In genomic region chr4:32951035-32951940, GRCm38 (mm10) we compare ENCODE assay signal across 8 mouse cellular contexts. TPM values are rescaled to one million over a fixed set of nuclear protein-coding genes. Genes with fewer than 3 reads are reported as not detected.
A peak's percentile ranks its signal among the peaks of the same experiment; 100 is the strongest.
DNase-seq lines count a peak whose midpoint lies in the region; ATAC-seq lines count a peak whose summit lies in the region.

No protein-coding gene starts in this region.

- ATAC-seq in megakaryocyte, adult 5-6 weeks (ENCODE audit: poor library complexity, severe bottlenecking) = no peak
- ATAC-seq in hindbrain, embryonic 12.5 days (ENCODE audit: low FRiP score) = peak; percentile 59
- peak; percentile 64 for ATAC-seq in midbrain, embryonic 15.5 days (replicated peaks)

- peaks cover 59% of the 10 kb centered on the region for H3K27me3 ChIP-seq in megakaryocyte, embryonic 14.5 days (replicated peaks)
- H3K27me3 ChIP-seq in hindbrain, embryonic 12.5 days = peaks cover 10% of the 10 kb centered on the region; the same call in 1 of the 2 replicates
- no peaks in the 10 kb centered on the region for H3K27me3 ChIP-seq in midbrain, embryonic 15.5 days (replicated peaks)

- peak overlapping the region; percentile 67 for H3K9ac ChIP-seq in hindbrain, embryonic 12.5 days
- peak overlapping the region; percentile 52 for H3K9ac ChIP-seq in midbrain, embryonic 15.5 days

- H3K4me1 ChIP-seq in megakaryocyte, embryonic 14.5 days = peaks cover 25% of the 10 kb centered on the region
- peaks cover 28% of the 10 kb centered on the region for H3K4me1 ChIP-seq in hindbrain, embryonic 12.5 days
- H3K4me1 ChIP-seq in midbrain, embryonic 15.5 days = peaks cover 25% of the 10 kb centered on the region

- H3K4me2 ChIP-seq in hindbrain, embryonic 12.5 days (replicated peaks) = peak overlapping the region; percentile 86
- H3K4me2 ChIP-seq in midbrain, embryonic 15.5 days = peak overlapping the region; percentile 87

- H3K9me3 ChIP-seq in megakaryocyte, embryonic 14.5 days = peaks cover 11% of the 10 kb centered on the region
- H3K9me3 ChIP-seq in hindbrain, embryonic 12.5 days (replicated peaks) = no peaks in the 10 kb centered on the region
- no peaks in the 10 kb centered on the region for H3K9me3 ChIP-seq in midbrain, embryonic 15.5 days

- peak overlapping the region; percentile 92 for H3K4me3 ChIP-seq in megakaryocyte, embryonic 14.5 days (replicated peaks)
- peak overlapping the region; percentile 71 for H3K4me3 ChIP-seq in hindbrain, embryonic 12.5 days
- peak overlapping the region; percentile 77 for H3K4me3 ChIP-seq in midbrain, embryonic 15.5 days

- DNase-seq in cerebellum, postnatal 10 days = peak; percentile 25 to 46
- DNase-seq in urinary bladder, adult 2 months (ENCODE audit: low spot score) = no peak
- DNase-seq in right cerebral cortex, adult 18-20 months = no peak
- no peak for DNase-seq in gastrocnemius, postnatal 10 days

- no peaks in the 10 kb centered on the region for H3K36me3 ChIP-seq in megakaryocyte, embryonic 14.5 days (replicated peaks; ENCODE audit: low read length)
- H3K36me3 ChIP-seq in hindbrain, embryonic 12.5 days = no peaks in the 10 kb centered on the region
- H3K36me3 ChIP-seq in midbrain, embryonic 15.5 days (replicated peaks) = no peaks in the 10 kb centered on the region

- H3K27ac ChIP-seq in hindbrain, embryonic 12.5 days = no peak overlapping the region
- H3K27ac ChIP-seq in midbrain, embryonic 15.5 days = no peak overlapping the region

- 6% methylated on average over 34 of the region's 34 CpGs for WGBS in hindbrain, embryonic 12.5 days
- 4% methylated on average over 34 of the region's 34 CpGs for WGBS in midbrain, embryonic 15.5 days

RNA-seq across cellular contexts. Expression of gene Ankrd6, which starts 0.6 kb away (rescaled TPM):
- polyA plus RNA-seq in megakaryocyte, embryonic 14.5 days (2012; ENCODE audit: insufficient read depth, low replicate concordance) = not detected in 2 replicates
- 0.42 TPM in 1 of 2 replicates, not detected in the other for total RNA-seq in megakaryocyte, adult 5-6 weeks (2015)
- total RNA-seq in megakaryocyte, adult 5-6 weeks (2017) = 0.33 TPM in 1 of 2 replicates, not detected in the other
- 25.7 and 27.5 TPM in 2 replicates for polyA plus RNA-seq in hindbrain, embryonic 12.5 days (2016; fragmentation: Nextera tagmentation; extraction: Ambion mirVana)
- polyA plus RNA-seq in midbrain, embryonic 15.5 days (2015; fragmentation: Nextera tagmentation; extraction: Ambion mirVana) = 32.2 and 32.4 TPM in 2 replicates
- polyA plus RNA-seq in urinary bladder, adult 2 months (2012; rRNA removed) = 0.96 and 1.8 TPM in 2 replicates
- 1 to 10 TPM; 2.9 to 3.5 TPM for total RNA-seq in gastrocnemius, postnatal 10 days (2021)

RNA-seq across cellular contexts. Expression of gene Rragd, which starts 31.5 kb away (rescaled TPM):
- 0.37 TPM in 1 of 2 replicates, not detected in the other for polyA plus RNA-seq in megakaryocyte, embryonic 14.5 days (2012; ENCODE audit: insufficient read depth, low replicate concordance)
- total RNA-seq in megakaryocyte, adult 5-6 weeks (2015) = 0.33 and 3.5 TPM in 2 replicates
- 0.24 and 0.44 TPM in 2 replicates for total RNA-seq in megakaryocyte, adult 5-6 weeks (2017)
- 40.1 and 44.2 TPM in 2 replicates for polyA plus RNA-seq in hindbrain, embryonic 12.5 days (2016; fragmentation: Nextera tagmentation; extraction: Ambion mirVana)
- 31.3 and 32.2 TPM in 2 replicates for polyA plus RNA-seq in midbrain, embryonic 15.5 days (2015; fragmentation: Nextera tagmentation; extraction: Ambion mirVana)
- polyA plus RNA-seq in urinary bladder, adult 2 months (2012; rRNA removed) = 1.8 and 2.2 TPM in 2 replicates
- total RNA-seq in gastrocnemius, postnatal 10 days (2021) = 10 to 100 TPM; 85.6 to 93.7 TPM

Comparison
In these comparisons a context has a peak if more than half of its experiments do, and no peak if none do; other contexts are left out.
1. DNase-seq: peak in cerebellum, postnatal 10 days (2 of 2); none in urinary bladder, adult 2 months (single experiment), right cerebral cortex, adult 18-20 months (single experiment) and gastrocnemius, postnatal 10 days (single experiment).
2. Peak in every context shown above with its lines, with median percentiles within 50 percentile points of each other: H3K4me3 ChIP-seq.